Mouse (Mus musculus): ENCODE measurements at regions not wholly inside any gene's neighbourhood (a gene's known extent, or its start where the extent isn't known, plus 50 kb on each side); places are given as distances from the start of the nearest gene placed in this dataset.

GRCm38 (mm10) chr5:54280670-54281069 lies 282.4 kb downstream of the Stim2 start:
- no peaks in the 10 kb centered on the region for H3K9me3 ChIP-seq (ENCODE audit: control insufficient read depth, insufficient read depth, low read depth, low read length)
- H3K9ac ChIP-seq (ENCODE audit: insufficient read depth, low read depth, low read length, poor library complexity, severe bottlenecking): no peak overlapping the region
- H3K36me3 ChIP-seq (ENCODE audit: control insufficient read depth, insufficient read depth, low read length, poor library complexity, severe bottlenecking): no peaks in the 10 kb centered on the region
- no peak overlapping the region for H3K4me3 ChIP-seq (ENCODE audit: insufficient read depth in 1 of 2, low read depth in 1 of 2, low read length in 2 of 2, poor library complexity in 1 of 2, severe bottlenecking in 1 of 2)
- H3K27ac ChIP-seq (ENCODE audit: insufficient read depth, low read depth, low read length, poor library complexity, severe bottlenecking): no peak overlapping the region
- TF ChIP-seq ZNF384 (IDR thresholded peaks at IDR 0.05; ENCODE audit: low read depth, low read length): no peak
- TF ChIP-seq HCFC1 (IDR thresholded peaks at IDR 0.05; ENCODE audit: borderline replicate concordance, insufficient read depth, low read length): no peak
- TF ChIP-seq MAFK (IDR thresholded peaks at IDR 0.05; ENCODE audit: insufficient read depth, low read depth, low read length): no peak
- no peak for TF ChIP-seq ZC3H11A (IDR thresholded peaks at IDR 0.05; ENCODE audit: borderline replicate concordance, low read depth, low read length)
- TF ChIP-seq CHD2 (IDR thresholded peaks at IDR 0.05; ENCODE audit: low read depth, low read length): no peak
- in situ Hi-C loops (cut with MboI; ENCODE audit: low sequenced_read_pairs in 2 of 2, unreplicated experiment in 2 of 2): no loop called here
- DNase-seq (ENCODE audit: low read depth, low spot score): no peak
- H3K4me1 ChIP-seq (ENCODE audit: control insufficient read depth in 2 of 2, insufficient read depth in 2 of 2, low read length in 2 of 2, poor library complexity in 1 of 2): no peaks in the 10 kb centered on the region

GRCm38 (mm10) chr5:54281121-54281520 lies 282.8 kb downstream of the Stim2 start:
- H3K36me3 ChIP-seq (ENCODE audit: control insufficient read depth, insufficient read depth, low read length, poor library complexity, severe bottlenecking): no peaks in the 10 kb centered on the region
- H3K4me1 ChIP-seq (ENCODE audit: control insufficient read depth in 2 of 2, insufficient read depth in 2 of 2, low read length in 2 of 2, poor library complexity in 1 of 2): no peaks in the 10 kb centered on the region
- no peak overlapping the region for H3K4me3 ChIP-seq (ENCODE audit: insufficient read depth in 1 of 2, low read depth in 1 of 2, low read length in 2 of 2, poor library complexity in 1 of 2, severe bottlenecking in 1 of 2)
- no peak for DNase-seq (ENCODE audit: low read depth, low spot score)
- no peak for TF ChIP-seq MAFK (IDR thresholded peaks at IDR 0.05; ENCODE audit: insufficient read depth, low read depth, low read length)
- H3K9ac ChIP-seq (ENCODE audit: insufficient read depth, low read depth, low read length, poor library complexity, severe bottlenecking): no peak overlapping the region
- H3K9me3 ChIP-seq (ENCODE audit: control insufficient read depth, insufficient read depth, low read depth, low read length): no peaks in the 10 kb centered on the region
- in situ Hi-C loops (cut with MboI; ENCODE audit: low sequenced_read_pairs in 2 of 2, unreplicated experiment in 2 of 2): no loop called here
- H3K27ac ChIP-seq (ENCODE audit: insufficient read depth, low read depth, low read length, poor library complexity, severe bottlenecking): no peak overlapping the region

GRCm38 (mm10) chr5:54290372-54291080 lies 292.2 kb downstream of the Stim2 start:
- Histone ChIP-seq H3K9me3 (ENCODE audit: control insufficient read depth, insufficient read depth, low read depth, low read length) (no peaks in the 10 kb centered on the region), H3K36me3 (ENCODE audit: control insufficient read depth, insufficient read depth, low read length, poor library complexity, severe bottlenecking) (no peaks in the 10 kb centered on the region), H3K4me3 (ENCODE audit: insufficient read depth in 1 of 2, low read depth in 1 of 2, low read length in 2 of 2, poor library complexity in 1 of 2, severe bottlenecking in 1 of 2) (no peak overlapping the region), H3K27ac (ENCODE audit: insufficient read depth, low read depth, low read length, poor library complexity, severe bottlenecking) (no peak overlapping the region), H3K9ac (ENCODE audit: insufficient read depth, low read depth, low read length, poor library complexity, severe bottlenecking) (no peak overlapping the region), H3K4me1 (ENCODE audit: control insufficient read depth in 2 of 2, insufficient read depth in 2 of 2, low read length in 2 of 2, poor library complexity in 1 of 2) (no peaks in the 10 kb centered on the region)
- in situ Hi-C loops (cut with MboI; ENCODE audit: low sequenced_read_pairs in 2 of 2, unreplicated experiment in 2 of 2): no loop called here
- no peak for TF ChIP-seq ZNF384 (IDR thresholded peaks at IDR 0.05; ENCODE audit: low read depth, low read length)
- TF ChIP-seq ZC3H11A (IDR thresholded peaks at IDR 0.05; ENCODE audit: borderline replicate concordance, low read depth, low read length): no peak
- no peak for TF ChIP-seq CHD2 (IDR thresholded peaks at IDR 0.05; ENCODE audit: low read depth, low read length)
- TF ChIP-seq MAFK (IDR thresholded peaks at IDR 0.05; ENCODE audit: insufficient read depth, low read depth, low read length): no peak
- TF ChIP-seq HCFC1 (IDR thresholded peaks at IDR 0.05; ENCODE audit: borderline replicate concordance, insufficient read depth, low read length): no peak
- DNase-seq (ENCODE audit: low read depth, low spot score): no peak

- in situ Hi-C loops (cut with MboI; ENCODE audit: low sequenced_read_pairs in 2 of 2, unreplicated experiment in 2 of 2): no loop called here
- Histone ChIP-seq H3K9me3 (ENCODE audit: control insufficient read depth, insufficient read depth, low read depth, low read length) (no peaks in the 10 kb centered on the region), H3K4me1 (ENCODE audit: control insufficient read depth in 2 of 2, insufficient read depth in 2 of 2, low read length in 2 of 2, poor library complexity in 1 of 2) (no peaks in the 10 kb centered on the region), H3K4me3 (ENCODE audit: insufficient read depth in 1 of 2, low read depth in 1 of 2, low read length in 2 of 2, poor library complexity in 1 of 2, severe bottlenecking in 1 of 2) (no peak overlapping the region), H3K9ac (ENCODE audit: insufficient read depth, low read depth, low read length, poor library complexity, severe bottlenecking) (no peak overlapping the region), H3K36me3 (ENCODE audit: control insufficient read depth, insufficient read depth, low read length, poor library complexity, severe bottlenecking) (no peaks in the 10 kb centered on the region), H3K27ac (ENCODE audit: insufficient read depth, low read depth, low read length, poor library complexity, severe bottlenecking) (no peak overlapping the region)
- no peak for TF ChIP-seq CHD2 (IDR thresholded peaks at IDR 0.05; ENCODE audit: low read depth, low read length)
- no peak for TF ChIP-seq ZC3H11A (IDR thresholded peaks at IDR 0.05; ENCODE audit: borderline replicate concordance, low read depth, low read length)
- no peak for TF ChIP-seq HCFC1 (IDR thresholded peaks at IDR 0.05; ENCODE audit: borderline replicate concordance, insufficient read depth, low read length)
- TF ChIP-seq ZNF384 (IDR thresholded peaks at IDR 0.05; ENCODE audit: low read depth, low read length): no peak
- TF ChIP-seq MAFK (IDR thresholded peaks at IDR 0.05; ENCODE audit: insufficient read depth, low read depth, low read length): no peak
- no peak for DNase-seq (ENCODE audit: low read depth, low spot score)
Observed at GRCm38 (mm10) chr5:54291940-54292339, 293.6 kb downstream of the Stim2 start.
